Mouse (Mus musculus): ENCODE measurements around the gene Ykt6.

GRCm38 (mm10) chr11:5989954-5990593 is 34.6 kb downstream of the Ykt6 start:
- no peak for TF ChIP-seq EP300 (IDR thresholded peaks at IDR 0.05; ENCODE audit: low read depth)
- TF ChIP-seq CTCF (IDR thresholded peaks at IDR 0.05; ENCODE audit: low read depth), result no peak
